Mouse (Mus musculus) forebrain, embryonic 15.5 days (tissue): ENCODE measurements around the gene Pafah1b3. TPM values are rescaled to one million over a fixed set of nuclear protein-coding genes. Genes with fewer than 3 reads are reported as not detected.

Experiments
- ATAC-seq: fragments of 200-750 bp; cut with Nextera tagmentation; replicated peaks from 2 replicates; pipeline ENCODE4 v1.8.0; 2017; ENCODE audit warnings: mild to moderate bottlenecking, moderate TSS enrichment, moderate library complexity
- H3K27ac ChIP-seq: fragments of 300-500 bp; sonication (generic); replicated peaks from 2 replicates; pipeline ENCODE4 v1.5.1; 2015; ENCODE audit warnings: mild to moderate bottlenecking, inconsistent platforms
- H3K27me3 ChIP-seq: fragments of 300-500 bp; sonication (generic); 2 replicates; pipeline ENCODE4 v1.6.1; 2015; ENCODE audit warnings: inconsistent platforms
- H3K36me3 ChIP-seq: fragments of 300-500 bp; sonication (generic); 2 replicates; pipeline ENCODE4 v1.6.1; 2015; ENCODE audit warnings: mild to moderate bottlenecking, inconsistent platforms
- H3K4me1 ChIP-seq: fragments of 300-500 bp; sonication (generic); 2 replicates; pipeline ENCODE4 v1.6.1; 2015; ENCODE audit warnings: inconsistent platforms
- H3K4me2 ChIP-seq: fragments of 300-500 bp; sonication (generic); replicated peaks from 2 replicates; pipeline ENCODE4 v1.6.1; 2015; ENCODE audit warnings: mild to moderate bottlenecking, inconsistent platforms
- H3K4me3 ChIP-seq: fragments of 300-500 bp; sonication (generic); 2 replicates; pipeline ENCODE4 v1.5.1; 2015; ENCODE audit warnings: mild to moderate bottlenecking, inconsistent platforms
- H3K9ac ChIP-seq: fragments of 300-500 bp; sonication (generic); replicated peaks from 2 replicates; pipeline ENCODE4 v1.6.1; 2015; ENCODE audit warnings: mild to moderate bottlenecking, inconsistent platforms
- H3K9me3 ChIP-seq: fragments of 300-500 bp; sonication (generic); 2 replicates; pipeline ENCODE4 v1.6.1; 2016; ENCODE audit warnings: inconsistent platforms
- WGBS: fragments of 180-500 bp; shearing (Covaris S2); methylation state at CpG from one replicate; pipeline ENCODE4 v1.1.7; 2015; ENCODE audit warnings: mixed read lengths; 5-methylcytosine and 5-hydroxymethylcytosine counted together
- polyA plus RNA-seq: library from polyadenylated mRNA; unstranded; fragments of >200 nt; fragmentation: Nextera tagmentation; extraction: Ambion mirVana; gene quantifications from 2 replicates; pipeline ENCODE4 v1.2.1, GENCODE M21; 2015

The Pafah1b3 gene
- polyA plus RNA-seq, 1 experiment from 2014 or later: 521 TPM

DNA sequence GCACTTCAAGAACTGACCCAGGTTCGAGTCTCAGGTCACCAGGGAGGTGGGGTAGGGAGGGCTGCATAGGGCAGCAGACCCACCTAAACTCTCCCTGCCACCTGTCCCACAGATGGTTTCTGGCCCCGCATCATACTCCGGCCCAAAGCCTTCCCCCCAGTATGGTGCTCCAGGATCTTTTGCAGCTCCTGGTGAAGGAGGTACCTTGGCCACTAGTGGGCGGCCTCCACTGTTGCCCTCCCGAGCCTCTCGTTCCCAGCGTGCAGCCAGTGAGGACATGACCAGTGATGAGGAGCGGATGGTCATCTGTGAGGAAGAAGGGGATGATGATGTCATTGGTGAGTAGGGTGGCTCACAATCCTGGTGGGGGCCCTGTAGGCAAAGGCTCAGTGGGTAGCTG lies 10.8 kb downstream of the Pafah1b3 start:
- Histone ChIP-seq H3K4me1 (peaks cover 41% of the 10 kb centered on the region), H3K27ac (no peak overlapping the region), H3K27me3 (no peaks in the 10 kb centered on the region), H3K4me2 (no peak overlapping the region), H3K9ac (no peak overlapping the region), H3K9me3 (no peaks in the 10 kb centered on the region), H3K4me3 (no peak overlapping the region), H3K36me3 (peaks cover 74% of the 10 kb centered on the region)
- WGBS: 76% methylated on average over 8 of the region's 8 CpGs
- ATAC-seq: no peak

DNA sequence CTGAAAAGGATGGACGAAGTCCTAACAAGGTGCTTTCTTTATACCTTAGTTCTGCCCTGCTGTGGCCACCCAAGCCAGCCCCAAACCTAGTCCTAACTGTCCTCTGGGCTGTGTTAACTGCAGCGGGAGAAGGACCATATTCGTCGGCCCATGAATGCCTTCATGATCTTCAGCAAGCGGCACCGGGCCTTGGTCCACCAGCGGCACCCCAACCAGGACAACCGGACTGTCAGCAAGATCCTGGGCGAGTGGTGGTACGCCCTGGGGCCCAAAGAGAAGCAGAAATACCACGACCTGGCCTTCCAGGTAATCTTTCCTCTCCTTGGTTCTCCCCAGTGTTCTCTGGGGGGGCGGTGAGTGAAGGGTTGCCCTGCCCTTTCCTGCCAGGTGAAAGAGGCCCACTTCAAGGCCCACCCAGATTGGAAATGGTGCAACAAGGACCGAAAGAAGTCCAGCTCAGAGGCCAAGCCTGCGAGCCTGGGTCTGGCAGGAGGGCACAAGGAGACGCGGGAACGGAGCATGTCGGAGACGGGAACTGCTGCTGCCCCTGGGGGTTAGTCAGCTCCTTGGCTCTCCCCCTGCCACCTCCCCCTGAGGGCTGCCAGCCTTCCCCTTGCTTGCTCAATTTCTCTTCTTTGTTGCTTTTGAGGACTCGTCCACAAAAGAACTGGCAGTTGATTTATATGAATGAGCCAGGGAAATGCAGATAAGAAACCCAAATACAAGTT lies 12.1 kb downstream of the Pafah1b3 start:
- peaks cover 61% of the 10 kb centered on the region for H3K36me3 ChIP-seq
- no peak overlapping the region for H3K27ac ChIP-seq
- no peak overlapping the region for H3K9ac ChIP-seq

DNA sequence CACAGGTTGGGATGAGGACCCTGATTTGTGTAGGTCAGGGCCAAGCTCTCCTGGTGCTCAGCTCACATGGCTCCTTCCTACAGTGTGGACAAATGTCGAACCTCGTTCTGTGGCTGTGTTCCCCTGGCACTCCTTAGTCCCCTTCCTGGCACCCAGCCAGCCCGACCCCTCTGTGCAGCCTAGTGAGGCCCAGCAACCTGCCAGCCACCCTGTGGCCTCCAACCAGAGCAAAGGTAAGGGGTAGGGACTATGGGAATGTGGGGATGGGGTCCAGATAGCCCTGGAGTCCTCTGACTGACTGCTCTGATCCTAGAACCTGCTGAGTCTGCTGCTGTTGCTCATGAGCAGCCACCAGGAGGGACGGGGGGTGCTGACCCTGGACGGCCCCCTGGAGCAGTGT lies 13.0 kb downstream of the Pafah1b3 start:
- Histone ChIP-seq H3K9ac (0 out of 2 replicates have a peak overlapping the region, but pooled peaks have one; percentile 76), H3K4me2 (peak overlapping the region; percentile 68), H3K36me3 (peaks cover 52% of the 10 kb centered on the region), H3K4me3 (peak overlapping the region; percentile 70), H3K4me1 (peaks cover 48% of the 10 kb centered on the region), H3K27me3 (no peaks in the 10 kb centered on the region), H3K27ac (peak overlapping the region; percentile 100; the same call in 1 of the 2 replicates), H3K9me3 (no peaks in the 10 kb centered on the region)
- ATAC-seq: no peak
- WGBS: 50% methylated on average over 5 of the region's 5 CpGs

More for the DNA sequence above, 12.1 kb downstream of the Pafah1b3 start:
- no peaks in the 10 kb centered on the region for H3K9me3 ChIP-seq
- H3K4me3 ChIP-seq: no peak overlapping the region
- no peak overlapping the region for H3K4me2 ChIP-seq
- H3K27me3 ChIP-seq: no peaks in the 10 kb centered on the region
- H3K4me1 ChIP-seq: peaks cover 43% of the 10 kb centered on the region
- no peak for ATAC-seq
- 85% methylated on average over 20 of the region's 20 CpGs for WGBS

DNA sequence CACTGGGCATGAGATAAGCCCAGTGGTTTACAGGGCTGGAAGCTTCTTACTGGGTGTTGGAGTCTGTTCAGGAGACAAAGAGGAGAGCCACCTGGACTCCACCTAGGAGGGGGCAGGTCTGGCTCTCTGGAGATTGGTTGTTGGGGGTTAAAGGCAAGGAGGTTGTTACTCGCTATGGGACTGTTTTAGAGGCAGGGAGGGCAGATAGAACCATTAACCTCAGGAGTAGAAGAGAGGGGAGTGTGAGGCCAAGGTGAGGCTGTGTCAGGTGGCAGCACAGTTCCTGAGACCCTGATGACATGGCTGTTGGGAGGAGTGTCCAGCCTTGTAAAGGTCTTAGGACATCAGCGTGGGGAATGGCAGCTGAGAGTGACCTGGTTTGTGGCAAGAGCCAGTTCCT lies 13.6 kb downstream of the Pafah1b3 start:
- no peaks in the 10 kb centered on the region for H3K9me3 ChIP-seq
- peak overlapping the region; percentile 76 for H3K9ac ChIP-seq
- H3K4me3 ChIP-seq: peak overlapping the region; percentile 70
- peaks cover 54% of the 10 kb centered on the region for H3K4me1 ChIP-seq
- no peaks in the 10 kb centered on the region for H3K27me3 ChIP-seq
- ATAC-seq: no peak
- 54% methylated on average over 2 of the region's 2 CpGs for WGBS
- H3K36me3 ChIP-seq: peaks cover 46% of the 10 kb centered on the region
- peak overlapping the region; percentile 100 for H3K27ac ChIP-seq
- peak overlapping the region; percentile 68 for H3K4me2 ChIP-seq

DNA sequence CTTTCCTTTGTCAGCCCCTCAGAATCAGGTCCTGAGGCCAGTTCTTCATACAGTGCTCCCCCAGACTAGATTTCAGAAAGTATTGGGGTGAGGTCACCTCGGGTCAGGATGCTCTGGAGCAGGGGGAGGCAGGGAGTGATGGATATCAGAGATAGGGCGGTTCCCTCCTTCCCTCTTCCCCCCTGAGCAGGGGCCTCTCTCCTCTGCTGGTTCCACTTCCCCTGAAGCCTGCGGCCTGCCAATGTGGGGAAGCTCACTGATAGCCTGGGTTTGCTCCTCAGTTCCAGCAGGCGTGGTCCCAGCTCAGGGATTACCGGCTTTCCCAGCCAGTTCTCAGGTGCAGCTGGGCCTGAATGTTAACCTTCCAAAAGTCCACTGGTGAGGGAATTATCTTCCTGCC lies 14.1 kb downstream of the Pafah1b3 start:
- H3K9ac ChIP-seq: peak overlapping the region; percentile 76
- peak overlapping the region; percentile 70 for H3K4me3 ChIP-seq
- peak overlapping the region; percentile 100 for H3K27ac ChIP-seq
- no peaks in the 10 kb centered on the region for H3K27me3 ChIP-seq
- peaks cover 54% of the 10 kb centered on the region for H3K4me1 ChIP-seq
- no peak for ATAC-seq
- H3K4me2 ChIP-seq: peak overlapping the region; percentile 68
- peaks cover 40% of the 10 kb centered on the region for H3K36me3 ChIP-seq
- H3K9me3 ChIP-seq: no peaks in the 10 kb centered on the region
- 6% methylated on average over 5 of the region's 5 CpGs for WGBS

DNA sequence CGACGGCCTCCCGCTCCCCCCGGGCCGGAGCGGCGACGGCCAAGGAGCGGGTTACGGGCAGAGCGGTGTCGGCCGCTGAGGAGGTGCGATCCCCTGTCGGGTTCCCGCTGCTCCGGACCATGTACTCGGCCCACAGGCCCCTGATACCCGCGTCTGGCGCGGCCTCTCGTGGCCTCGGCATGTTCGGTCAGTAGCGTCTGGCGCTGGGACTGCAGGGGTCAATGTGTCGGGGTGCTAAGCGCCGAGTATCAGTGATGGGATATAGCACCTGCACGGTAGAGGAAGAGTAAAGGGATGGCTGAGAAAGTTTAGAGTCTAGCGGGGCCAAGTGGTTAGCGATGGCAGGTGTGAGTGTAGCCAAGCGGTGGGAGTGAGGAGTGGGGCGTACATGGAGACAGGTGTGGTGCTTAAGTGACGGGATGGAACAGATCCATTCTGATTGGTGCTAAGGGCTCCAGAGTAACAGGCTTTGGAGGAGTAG lies 15.0 kb downstream of the Pafah1b3 start:
- Histone ChIP-seq H3K4me2 (peak overlapping the region; percentile 68), H3K9me3 (no peaks in the 10 kb centered on the region), H3K27ac (peak overlapping the region; percentile 100), H3K36me3 (peaks cover 32% of the 10 kb centered on the region), H3K4me3 (peak overlapping the region; percentile 70), H3K27me3 (no peaks in the 10 kb centered on the region), H3K9ac (peak overlapping the region; percentile 76), H3K4me1 (peaks cover 57% of the 10 kb centered on the region)
- under 1% methylated on average over 28 of the region's 36 CpGs for WGBS
- no peak for ATAC-seq

DNA sequence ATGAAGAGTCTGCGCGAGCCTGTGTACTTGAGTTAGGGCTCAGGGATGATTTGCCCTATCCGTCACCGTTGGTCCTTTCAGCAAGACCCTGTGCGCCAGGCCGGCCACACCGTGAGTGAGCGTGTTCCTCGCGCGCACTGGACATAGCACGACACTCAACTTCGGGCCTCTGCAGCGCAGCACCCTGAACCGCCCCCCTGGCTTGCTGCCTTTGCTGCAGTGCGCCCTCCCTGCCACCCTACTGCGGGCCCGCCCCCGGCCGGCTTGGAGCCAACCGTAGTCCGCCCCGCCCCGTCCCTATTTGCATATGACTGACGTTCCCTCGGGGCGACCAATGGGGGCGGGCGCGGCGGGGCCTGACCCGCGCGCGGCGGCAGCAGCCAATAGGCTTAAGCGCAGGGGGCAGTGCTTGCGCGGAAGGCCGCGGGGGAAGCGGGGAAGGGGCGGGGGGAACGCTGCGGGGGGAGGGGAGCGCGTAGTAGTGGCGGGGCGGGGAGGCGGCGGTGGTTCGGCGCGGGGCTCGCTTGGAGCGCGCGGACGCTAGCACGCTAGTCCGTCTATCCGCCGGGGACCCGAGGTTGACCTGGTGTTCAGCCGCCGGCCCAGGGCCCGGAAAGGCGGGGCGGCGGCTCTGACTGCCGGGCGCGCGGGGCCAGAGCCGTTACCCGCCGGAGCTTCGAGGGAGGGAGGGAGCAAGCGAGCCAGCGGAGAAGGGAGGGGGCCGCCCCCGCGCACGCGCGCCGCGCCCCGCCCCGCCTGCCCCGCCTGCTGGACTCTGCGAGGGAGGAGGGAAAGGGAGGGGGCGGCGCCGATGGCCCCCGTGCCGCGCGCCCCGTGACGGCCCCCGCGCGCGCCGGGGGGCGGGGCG lies 15.8 kb downstream of the Pafah1b3 start:
- H3K36me3 ChIP-seq: peaks cover 24% of the 10 kb centered on the region
- peak overlapping the region; percentile 75 for H3K4me2 ChIP-seq
- peak; percentile 68 for ATAC-seq
- WGBS: under 1% methylated on average over 71 of the region's 108 CpGs
- H3K27me3 ChIP-seq: no peaks in the 10 kb centered on the region
- H3K4me1 ChIP-seq: peaks cover 63% of the 10 kb centered on the region
- peak overlapping the region; percentile 76 for H3K9ac ChIP-seq
- H3K4me3 ChIP-seq: peak overlapping the region; percentile 70
- no peaks in the 10 kb centered on the region for H3K9me3 ChIP-seq
- peak overlapping the region; percentile 100 for H3K27ac ChIP-seq

DNA sequence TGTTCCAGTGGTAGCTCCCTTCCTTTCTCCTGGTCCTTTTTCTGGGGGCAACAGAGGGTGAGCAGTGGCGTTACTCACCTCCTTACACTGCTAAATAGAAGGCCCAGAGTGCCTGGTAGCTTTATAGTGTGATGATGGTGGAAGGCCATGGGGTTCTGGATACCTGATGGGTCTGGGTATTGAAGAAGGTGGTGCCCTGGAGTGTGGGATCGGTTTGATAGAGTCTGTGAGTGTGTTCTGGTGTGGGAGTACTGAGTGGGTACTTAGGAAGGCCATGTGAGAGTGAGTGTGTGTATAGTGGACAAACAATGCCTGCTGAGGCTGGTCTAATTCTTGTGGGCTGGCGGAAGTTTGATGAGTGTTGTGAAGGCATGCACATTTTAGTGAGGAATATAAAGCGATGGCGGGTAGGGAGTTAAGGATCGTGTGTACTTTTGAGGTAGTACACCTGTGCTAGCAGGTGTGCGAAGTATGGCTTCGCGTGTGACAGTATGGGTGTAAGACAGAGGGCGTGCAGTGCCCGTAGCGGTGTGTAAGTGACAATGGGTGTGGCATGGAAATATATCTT lies 16.5 kb downstream of the Pafah1b3 start:
- peak overlapping the region; percentile 70 for H3K4me3 ChIP-seq
- H3K9me3 ChIP-seq: no peaks in the 10 kb centered on the region
- ATAC-seq: no peak
- H3K27me3 ChIP-seq: no peaks in the 10 kb centered on the region
- peaks cover 16% of the 10 kb centered on the region for H3K36me3 ChIP-seq
- peak overlapping the region; percentile 100 for H3K27ac ChIP-seq
- H3K4me2 ChIP-seq: peak overlapping the region; percentile 75
- H3K9ac ChIP-seq: peak overlapping the region; percentile 34
- H3K4me1 ChIP-seq: peaks cover 69% of the 10 kb centered on the region
- WGBS: 14% methylated on average over 12 of the region's 12 CpGs

DNA sequence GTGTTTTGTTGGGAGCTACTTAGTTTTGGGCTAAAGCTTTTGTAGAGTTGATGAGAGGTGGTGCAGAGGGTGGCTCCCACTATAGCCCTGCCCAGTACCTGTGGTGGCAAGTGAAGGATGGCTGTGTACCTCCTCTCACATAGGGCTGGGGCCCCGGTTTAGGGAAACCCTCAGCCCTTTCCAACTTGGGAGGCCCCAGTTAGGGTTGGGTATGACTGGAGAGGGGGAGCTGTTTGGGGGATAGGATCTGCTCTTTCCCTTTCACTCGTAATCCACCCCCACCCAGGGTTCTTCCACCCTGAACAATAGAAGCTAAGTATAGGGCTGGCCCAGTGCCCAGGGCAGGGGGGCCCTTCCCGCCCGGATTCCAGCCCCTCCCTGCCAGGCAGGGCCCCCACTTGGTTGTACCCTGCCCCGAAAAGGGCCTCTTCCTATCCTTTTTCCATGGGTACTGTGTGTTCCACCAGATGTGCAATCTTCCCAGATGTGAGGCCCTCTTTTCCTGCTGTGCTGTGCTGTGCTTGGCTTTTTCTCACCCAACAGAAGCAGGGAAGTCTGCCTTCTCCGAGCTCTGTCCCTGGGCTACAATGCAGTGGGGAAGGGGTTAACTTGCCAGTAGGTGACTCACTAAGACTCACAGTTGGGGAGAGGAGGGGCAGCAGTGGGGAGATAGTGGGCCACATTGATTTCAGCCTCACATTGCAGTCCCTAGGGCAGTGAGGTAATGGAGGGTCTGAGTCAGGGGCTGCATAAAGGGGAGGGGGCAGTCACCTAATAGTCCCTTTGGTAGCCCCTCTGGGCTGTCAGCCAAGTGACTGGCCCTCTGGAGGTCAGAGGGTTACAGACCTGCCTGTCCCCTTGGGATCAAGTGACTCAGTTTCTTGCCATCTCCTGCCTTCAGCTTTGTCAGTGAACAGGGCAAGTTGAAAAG lies 17.7 kb downstream of the Pafah1b3 start:
- WGBS: 0% methylated on average over 6 of the region's 6 CpGs
- H3K9ac ChIP-seq: peak overlapping the region; percentile 79
- peaks cover 70% of the 10 kb centered on the region for H3K4me1 ChIP-seq
- peak overlapping the region; percentile 100 for H3K27ac ChIP-seq
- H3K4me3 ChIP-seq: peak overlapping the region; percentile 70
- no peaks in the 10 kb centered on the region for H3K27me3 ChIP-seq
- H3K4me2 ChIP-seq: peak overlapping the region; percentile 75
- no peaks in the 10 kb centered on the region for H3K9me3 ChIP-seq
- H3K36me3 ChIP-seq: peaks cover 5% of the 10 kb centered on the region
- peak; percentile 0; the same call in 1 of the 2 replicates for ATAC-seq

DNA sequence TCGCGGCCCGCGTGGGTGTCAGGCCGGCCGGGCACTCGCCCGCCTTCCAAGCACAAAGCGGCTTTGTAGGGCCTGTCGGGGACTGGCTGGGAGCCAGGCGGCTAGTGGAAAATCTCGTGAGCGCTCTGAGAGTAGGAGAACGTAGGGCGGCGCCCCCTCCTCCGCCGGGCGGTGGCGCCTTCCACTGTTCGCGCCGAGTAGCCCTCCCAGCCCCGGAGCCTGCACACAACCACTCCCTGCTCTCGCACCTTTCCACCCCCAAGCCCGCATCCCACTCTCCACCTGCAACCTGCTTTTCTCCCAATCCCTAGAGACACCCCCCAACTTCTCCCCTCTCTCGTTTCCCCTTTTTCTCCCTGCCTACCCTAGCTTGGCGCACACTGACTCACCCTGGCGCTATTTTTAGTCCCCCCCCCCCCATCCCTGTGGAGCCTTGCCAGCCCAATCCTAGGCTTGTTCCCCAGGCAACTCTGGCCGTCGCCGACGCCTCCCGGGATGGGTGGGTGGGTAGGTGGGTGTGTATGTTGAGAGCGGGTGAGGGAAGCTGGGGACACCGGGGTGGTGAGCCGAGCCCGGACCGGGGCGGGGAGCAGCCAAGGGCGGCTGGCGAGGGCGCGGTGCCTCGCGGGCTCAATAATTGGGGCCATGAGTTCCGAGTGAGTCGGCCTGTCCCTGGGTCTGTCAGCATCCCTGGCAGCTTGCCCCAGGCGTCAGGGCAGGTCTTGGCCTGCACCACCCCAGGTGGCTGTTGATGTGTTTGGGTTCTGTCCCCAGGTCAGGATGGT lies 18.5 kb downstream of the Pafah1b3 start:
- Histone ChIP-seq H3K36me3 (no peaks in the 10 kb centered on the region), H3K27ac (peak overlapping the region; percentile 100), H3K4me3 (peak overlapping the region; percentile 70), H3K9ac (peak overlapping the region; percentile 79), H3K27me3 (no peaks in the 10 kb centered on the region), H3K4me1 (peaks cover 66% of the 10 kb centered on the region), H3K9me3 (no peaks in the 10 kb centered on the region), H3K4me2 (peak overlapping the region; percentile 75)
- peak; percentile 66 for ATAC-seq
- WGBS: under 1% methylated on average over 43 of the region's 49 CpGs
